Mouse (Mus musculus) cerebral cortex, adult 2 months (tissue): ENCODE measurements around the gene Ogfrl1.

Experiments used
- WGBS: fragments of 180-500 bp; shearing (Covaris S2); methylation state at CpG from one replicate; pipeline ENCODE4 v1.1.7; 2018; 5-methylcytosine and 5-hydroxymethylcytosine counted together

Gene Ogfrl1

DNA sequence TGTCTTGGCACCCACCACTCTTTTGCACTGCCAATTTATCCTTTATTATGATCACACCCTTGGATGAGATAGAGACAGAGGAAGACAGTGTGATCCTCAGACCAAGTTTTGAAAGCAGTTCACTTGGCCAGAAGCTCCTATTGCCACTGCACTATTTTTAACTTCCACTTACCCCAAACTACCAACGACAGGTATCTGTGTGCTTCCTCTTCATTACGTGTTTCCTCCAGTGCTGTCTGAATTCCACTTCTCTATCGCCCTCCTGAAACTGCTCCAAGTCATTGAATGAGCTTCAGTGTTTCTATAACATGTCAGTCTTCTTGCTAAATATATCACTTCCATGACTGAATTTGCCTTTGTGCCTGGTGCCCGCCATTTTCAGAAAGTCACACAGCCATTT lies at the start of gene Ogfrl1:
TSS of gene Ogfrl1 (minus strand) at position 150 of the 400 bp plus-strand sequence.
- 62% methylated on average over 4 of the region's 4 CpGs for WGBS

DNA sequence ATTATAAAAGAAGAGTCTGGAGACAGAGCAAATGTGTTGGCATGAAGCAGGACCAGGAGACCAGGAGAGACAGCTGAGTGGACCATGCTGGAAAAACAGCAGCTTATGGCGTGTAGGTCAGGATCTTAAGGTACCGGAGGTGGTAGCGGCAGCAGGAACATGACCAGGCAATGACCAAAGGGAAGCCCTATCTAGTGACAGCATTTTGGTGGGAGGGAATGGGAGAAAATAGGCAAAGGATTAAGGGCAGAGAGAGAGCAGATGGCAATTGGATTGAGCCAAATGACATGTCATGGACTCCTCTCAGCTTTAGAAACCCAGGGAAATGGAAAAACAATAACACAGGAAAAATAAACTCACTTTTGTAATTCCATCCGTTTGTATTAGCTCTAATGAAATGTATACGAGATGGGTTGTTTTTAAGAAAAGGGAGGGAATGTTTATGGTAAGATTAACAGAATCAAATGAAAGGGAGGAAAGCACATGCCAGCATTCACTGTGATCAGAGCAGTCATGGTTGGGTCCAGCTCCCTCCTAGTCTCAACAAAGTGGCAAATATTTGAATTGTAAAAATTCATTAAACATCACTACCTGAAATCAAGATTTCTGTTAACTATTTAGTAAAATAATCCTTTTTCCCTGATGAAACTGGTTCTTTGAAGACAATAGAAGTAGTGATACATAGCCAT lies 48.3 kb upstream of the Ogfrl1 start:
- WGBS: 90% methylated on average over 5 of the region's 5 CpGs

DNA sequence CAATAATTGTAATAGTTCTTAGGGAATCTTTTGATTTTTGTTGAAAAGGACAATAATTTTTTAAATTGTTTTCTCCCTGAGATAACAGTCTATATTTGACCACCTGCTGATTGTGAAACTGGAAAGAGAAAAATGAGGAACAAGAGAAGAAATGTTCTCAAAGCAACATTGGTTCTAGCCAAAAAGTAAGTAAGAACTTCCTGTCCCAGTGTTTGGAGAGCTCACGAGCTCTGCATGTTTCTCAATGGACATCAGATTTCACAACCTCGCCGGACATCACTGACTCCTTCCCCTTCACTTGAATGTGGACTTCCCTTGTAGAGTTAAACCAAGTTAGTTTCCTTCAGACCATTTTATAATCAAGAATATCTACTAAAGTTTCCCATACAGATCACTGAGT lies 36.0 kb upstream of the Ogfrl1 start:
- whole genome bisulfite sequencing: 79% methylated on average over 3 of the region's 3 CpGs

DNA sequence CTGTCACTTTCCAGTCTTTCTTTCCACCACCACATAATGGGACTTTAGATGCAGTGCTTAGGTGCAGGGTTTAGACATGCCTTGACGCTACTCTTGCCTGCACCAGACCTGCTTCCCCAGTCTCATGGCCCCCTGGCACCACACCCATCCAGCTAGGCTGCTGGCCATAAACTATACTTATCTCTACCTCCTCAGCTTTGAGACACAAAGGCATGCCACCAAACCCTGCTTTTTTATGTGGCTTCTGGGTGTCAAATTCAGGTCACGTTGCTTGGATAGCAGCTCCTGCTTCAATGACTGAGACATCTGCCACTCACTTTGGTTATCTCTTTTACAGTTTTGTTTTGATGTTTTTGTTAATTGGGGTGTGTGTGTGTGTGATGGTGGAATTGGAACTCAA lies 28.9 kb upstream of the Ogfrl1 start:
- 99% methylated on average over 2 of the region's 2 CpGs for WGBS

DNA sequence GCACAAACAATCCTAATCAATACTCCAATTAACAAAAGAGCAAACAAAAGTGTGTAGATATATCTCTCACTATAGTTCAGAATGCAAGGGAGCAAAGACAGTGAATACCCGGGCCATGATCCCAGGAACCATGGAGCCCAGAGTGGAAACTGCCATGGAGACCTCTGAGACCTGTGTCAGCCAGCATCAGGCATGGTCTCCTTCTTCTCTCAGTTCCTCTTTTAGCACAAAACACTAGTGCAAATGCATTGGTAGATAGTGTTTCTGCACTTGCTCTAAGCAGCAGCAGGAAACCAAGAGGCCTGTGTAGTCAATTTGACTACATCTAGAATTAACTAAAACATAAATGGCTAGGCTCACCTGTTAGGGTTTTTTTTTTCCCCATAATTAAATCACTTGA lies 21.4 kb upstream of the Ogfrl1 start:
- WGBS: 95% methylated on average over 1 of the region's 1 CpGs

DNA sequence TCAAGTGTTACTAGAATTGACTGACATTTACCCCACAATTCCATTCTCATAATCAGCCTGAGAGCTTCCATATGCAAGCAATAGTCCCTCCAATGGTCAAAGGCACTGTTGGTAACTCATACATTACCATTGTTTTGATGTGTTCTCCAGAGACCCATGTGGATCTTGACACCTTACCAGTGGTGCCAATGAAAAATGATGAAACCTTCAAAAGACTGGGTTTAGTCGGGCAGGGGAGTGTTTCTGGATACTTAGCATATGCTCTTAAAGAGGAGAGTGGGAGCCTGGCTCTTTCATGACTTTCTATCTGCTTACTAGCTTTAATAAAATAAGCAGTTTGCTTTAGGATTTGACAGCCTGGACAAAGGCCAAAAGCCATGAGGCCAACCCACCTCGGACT lies 20.5 kb upstream of the Ogfrl1 start:
- WGBS: 87% methylated on average over 2 of the region's 2 CpGs

DNA sequence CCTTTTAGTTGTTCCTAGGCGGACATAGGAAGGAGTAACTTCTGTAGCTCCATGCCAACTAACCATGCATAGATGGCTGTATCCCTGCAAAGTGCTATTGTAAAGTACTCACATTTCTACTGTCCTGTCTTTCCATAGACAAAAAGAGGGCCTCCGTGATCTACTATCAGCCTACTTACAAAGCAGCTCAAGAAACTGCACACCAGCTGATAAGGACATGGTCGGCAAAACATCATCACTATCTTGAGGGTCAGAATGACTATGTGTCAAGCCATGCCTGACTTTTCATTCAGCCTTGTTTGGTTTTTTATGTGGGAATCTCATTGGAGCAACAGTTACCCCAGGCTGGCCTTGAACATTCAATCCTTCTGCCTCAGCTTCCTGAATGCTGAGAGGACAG lies 20.0 kb upstream of the Ogfrl1 start:
- 97% methylated on average over 3 of the region's 3 CpGs for WGBS

DNA sequence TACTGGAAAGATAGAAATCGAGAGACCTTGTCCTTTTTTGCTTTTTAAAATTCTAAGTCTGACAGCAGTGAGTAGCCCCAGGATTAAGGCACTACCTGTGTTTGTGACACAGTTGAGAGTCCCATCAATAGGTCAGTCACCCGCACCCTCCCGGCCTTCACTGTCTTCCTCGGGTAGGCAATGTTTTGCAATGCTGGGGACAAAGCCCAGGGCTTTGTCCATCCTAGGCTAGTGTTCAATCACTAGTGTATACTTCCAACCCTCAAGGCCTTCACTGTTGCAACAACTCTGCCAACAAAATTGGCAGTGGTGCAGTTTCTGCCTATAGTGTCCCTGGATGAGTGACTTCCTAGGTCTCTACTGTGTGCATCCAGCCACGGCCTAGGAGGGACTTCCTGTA lies 14.0 kb upstream of the Ogfrl1 start:
- 89% methylated on average over 5 of the region's 5 CpGs for WGBS

DNA sequence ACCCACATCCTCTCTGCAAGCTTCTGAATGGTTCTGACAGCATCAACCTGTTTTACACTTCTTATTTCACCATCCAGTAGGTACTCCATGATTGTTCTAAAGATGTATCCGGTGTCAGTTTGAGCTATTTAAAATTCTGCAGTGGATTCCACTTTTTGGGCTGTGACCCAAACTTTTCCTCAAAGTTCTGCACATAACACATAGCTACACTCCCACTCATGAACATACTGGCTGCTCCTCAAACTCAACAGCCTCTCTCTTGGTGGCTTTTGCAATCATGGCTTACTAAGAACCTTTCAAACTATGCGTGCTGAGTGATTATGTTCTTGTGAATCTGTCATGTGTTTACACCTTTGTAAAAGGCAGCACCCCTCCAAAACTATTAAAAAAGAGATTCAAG lies 12.4 kb upstream of the Ogfrl1 start:
- 47% methylated on average over 2 of the region's 2 CpGs for WGBS

DNA sequence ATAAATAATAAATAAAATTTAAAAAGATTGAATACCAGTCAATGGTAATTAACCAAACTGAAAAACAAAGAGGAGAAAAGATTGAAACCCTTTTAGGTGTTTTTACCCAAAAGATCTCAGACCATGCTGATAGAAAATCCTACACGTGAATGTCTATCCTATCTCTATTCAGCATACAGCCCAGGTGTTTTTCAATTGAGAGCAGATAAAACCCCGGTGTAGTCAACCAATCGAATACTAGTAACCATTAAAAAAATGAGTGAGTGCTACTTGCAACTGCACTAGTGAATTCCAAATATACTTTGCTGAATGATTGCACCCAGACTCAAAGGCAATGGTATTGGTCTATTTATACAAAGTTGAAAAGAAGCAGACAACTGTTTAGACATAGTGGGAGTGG lies 4.8 kb upstream of the Ogfrl1 start:
- 92% methylated on average over 3 of the region's 3 CpGs for WGBS

DNA sequence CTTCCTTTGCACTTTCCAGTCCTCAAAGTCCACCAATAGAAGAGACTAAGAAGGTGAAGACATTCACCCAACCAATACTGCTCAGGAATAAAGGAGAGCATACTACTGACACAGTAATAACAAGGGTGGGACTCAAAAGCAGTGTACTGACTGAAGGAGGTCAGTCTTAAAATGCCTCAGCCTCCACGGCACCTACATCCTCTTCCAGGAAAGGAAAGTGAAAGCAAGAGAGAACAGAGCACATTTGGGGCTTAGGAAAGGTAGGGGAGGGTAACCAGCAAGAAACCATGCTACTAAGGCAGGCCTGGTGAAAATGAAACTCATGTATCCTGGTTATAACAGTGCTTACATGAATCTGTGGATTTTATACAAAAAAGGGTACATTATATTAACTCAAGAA lies 2.0 kb upstream of the Ogfrl1 start:
- WGBS: 59% methylated on average over 1 of the region's 1 CpGs

DNA sequence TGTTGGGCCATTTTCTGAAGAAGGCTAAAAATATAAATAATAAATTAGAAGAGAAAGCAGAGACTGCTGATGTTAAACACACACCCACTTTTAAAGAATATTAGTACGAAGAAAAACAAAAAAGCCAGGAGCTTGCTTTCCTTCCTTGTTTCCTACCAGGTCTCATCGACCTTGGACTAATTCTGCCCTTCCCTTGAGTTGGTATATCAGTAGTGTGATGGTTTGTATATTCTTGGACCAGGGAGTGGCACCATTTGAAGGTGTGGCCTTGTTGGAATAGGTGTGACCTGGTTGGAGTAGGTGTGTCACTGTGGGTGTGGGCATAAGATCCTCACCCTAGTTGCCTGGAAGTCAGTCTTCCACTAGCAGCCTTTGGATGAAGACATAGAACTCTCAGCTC lies 3.2 kb downstream of the Ogfrl1 start:
- WGBS: 85% methylated on average over 2 of the region's 2 CpGs

DNA sequence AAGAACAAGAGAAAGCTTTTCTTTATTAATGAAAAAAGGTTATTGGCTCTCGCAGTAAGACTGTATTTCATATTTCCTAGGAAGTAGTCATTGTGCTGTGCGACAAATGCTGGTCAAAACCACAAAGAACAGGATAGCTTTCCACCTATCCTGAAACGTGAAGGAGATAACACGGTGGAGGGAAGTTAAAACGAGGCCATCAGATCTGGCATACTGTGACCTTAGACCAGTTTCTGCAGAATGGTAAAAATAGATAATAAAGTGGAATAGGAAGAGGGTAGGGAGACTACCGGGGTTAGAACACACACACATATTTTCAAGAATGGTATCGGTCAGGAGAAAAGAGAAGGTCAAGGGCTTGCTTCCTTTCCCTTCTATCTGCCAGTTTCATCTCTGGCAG lies 5.8 kb downstream of the Ogfrl1 start:
- WGBS: 87% methylated on average over 7 of the region's 7 CpGs

DNA sequence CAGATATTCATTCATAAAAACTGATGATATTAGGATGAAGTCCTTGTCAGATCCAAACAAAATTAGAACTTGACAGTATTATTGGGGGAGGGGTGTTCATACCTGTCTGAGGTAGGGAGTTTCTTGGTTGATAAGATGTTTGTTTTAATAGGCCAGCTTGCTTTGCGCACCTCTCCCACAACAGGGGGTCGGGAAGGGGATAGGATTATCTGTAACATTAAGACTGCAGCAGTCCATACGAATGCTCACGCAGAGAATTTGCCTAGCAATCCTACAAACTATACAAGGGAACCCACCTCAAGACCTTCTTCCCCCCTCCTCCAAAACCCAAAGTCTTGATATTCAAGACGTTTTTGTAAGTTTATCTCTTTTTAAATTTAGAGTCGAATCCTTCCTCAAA lies 13.2 kb downstream of the Ogfrl1 start:
- 87% methylated on average over 6 of the region's 6 CpGs for WGBS

DNA sequence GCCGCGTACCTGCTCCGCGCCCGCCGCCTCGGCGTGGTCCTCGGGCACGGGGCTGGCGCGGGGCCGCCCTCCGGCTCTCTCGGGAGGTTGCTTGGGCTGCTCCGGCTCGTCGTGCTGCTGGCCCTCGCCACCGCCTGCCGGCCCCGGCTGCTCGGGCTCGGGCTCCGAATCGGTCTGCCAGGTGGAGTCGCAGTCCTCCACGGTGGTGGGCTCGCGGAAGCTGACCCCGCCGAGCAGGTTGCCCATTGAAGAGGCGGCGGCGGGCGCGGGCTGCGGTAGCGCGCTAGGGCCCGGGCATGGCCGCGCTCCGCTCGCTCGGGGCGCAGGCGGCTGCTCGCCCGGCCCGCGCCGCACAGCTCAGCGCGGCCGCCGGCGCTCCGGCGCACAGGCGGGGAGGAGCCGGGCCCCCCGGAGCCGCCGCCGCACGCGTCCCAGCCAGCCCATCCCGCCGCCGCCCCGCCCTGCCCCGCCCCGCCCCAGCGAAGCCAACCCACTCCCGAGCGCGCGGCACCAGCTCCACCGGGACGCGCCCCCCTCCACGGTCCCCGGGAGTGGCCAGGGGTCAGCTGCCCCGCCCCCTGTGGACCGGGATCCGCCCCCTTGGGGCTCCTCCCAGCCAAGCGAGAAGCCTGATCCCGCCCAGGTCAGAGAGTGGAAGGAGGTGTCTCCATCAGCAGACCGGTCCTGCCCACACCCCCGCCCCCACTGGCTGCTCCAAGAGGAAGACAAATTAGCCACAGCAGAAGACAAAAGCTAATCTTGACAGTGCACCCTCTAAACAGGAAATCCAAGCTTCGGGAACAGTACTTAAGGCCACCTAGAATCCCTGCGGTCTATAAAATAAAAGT lies 14.5 kb downstream of the Ogfrl1 start:
- WGBS: under 1% methylated on average over 93 of the region's 93 CpGs

DNA sequence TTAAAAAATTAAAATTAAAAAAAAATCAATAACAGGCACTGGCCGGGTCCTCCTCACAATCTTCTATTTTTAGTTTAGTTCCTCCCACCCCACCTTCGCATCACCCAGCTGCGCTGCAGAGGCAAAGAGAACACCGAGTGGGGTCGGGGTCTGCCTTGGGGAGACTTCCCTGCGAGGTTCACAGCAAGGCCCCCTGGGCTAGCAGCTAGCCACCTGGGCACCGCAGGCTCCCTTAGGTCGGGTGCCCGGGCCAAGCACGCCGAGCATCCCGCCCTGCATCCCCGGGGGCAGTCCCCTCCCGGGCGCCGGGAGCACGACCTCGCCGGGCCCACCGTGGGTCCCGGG lies 15.1 kb downstream of the Ogfrl1 start:
- WGBS: under 1% methylated on average over 21 of the region's 21 CpGs

DNA sequence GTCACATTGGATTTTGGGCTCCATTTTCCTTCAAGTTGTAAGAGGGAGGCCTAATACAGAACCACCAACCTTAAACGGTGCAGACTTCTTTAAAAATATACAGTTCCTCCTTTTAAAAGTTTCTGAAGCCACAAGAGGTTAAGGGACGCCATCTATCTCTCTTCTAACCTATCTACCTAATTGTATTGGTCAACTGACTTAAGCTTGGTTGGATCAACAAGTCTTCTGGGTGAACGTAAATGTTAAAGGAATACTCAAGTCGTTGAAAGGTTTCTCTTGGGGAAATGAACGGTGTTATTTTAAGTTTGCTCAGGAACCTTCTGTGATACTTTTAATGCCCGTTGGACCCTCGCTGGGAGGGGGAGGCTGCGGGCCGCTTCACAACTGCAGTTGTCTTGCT lies 15.5 kb downstream of the Ogfrl1 start:
- WGBS: 16% methylated on average over 9 of the region's 9 CpGs

DNA sequence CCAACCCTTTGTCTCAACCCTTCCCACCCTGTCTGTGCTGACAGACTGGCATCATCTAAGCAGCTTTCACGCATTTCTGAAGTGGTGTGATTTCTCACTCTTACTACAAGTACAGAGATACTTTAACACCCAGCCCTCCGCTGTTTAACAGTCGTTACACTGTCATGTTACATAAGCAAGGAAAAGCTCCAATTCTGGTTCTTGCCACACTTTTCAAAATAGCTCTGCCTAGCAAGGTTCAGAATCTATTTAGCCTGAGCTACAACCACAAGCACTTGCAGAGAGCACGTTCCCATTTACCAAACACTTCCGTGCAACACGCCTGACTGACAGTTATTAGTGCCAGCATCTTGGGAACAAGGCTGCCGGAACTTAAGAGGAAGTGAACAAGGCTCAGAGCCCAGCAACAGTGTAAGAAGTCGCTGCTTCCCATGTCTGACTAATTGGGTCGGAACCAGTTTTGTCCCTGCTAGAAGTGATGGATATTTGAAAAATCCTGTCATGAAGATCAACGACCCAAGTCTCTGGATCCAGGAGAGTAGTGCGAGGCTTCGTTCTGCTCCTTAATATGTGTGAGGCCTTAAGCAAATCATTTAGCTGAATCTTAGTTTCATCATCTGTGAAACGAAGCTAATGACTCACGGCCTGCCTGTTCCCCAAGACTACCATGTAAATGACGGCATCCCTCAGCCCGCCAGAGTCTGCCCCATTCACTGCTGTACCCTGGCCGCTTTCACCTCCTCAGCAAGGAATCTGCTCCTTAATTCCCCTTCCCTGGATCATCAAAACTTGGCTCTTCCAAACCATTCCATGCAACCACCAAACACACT lies 17.4 kb downstream of the Ogfrl1 start:
- WGBS: 22% methylated on average over 17 of the region's 17 CpGs

DNA sequence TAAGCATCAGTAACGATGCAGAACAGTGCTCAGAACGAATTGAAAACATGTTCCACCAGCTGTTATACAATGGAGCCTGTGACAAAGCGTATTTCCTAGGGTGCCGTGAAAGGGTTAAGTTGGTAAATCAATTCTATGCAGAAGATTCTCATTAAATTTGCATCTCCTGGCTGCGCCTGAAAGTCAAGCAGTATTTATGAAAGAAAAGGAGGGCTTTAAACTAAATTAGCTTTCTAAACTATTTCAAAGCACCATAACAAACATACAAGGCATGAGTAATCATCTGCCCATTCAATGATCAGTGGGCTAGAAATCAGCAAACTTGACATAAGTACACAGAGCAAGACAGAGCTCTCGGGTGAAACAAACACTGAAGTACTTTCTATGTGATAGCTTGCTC lies 18.3 kb downstream of the Ogfrl1 start:
- 25% methylated on average over 6 of the region's 6 CpGs for WGBS

DNA sequence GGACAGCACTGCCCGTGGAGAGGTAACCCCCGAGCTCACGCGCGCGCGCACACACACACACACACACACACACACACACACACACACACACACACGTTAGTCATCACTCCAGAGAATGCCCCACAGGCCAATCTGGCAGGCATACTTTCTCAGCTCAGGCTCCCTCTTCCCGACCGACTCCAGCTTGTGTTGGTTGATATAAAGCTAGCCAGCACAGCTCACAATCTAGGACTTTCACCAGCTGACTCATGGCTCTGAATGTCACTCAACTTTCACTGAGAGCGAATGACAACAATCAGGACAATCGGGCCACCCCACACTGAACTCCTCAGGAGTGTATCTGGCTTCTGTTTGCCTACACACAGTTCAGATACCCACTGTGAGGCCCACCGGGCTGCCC lies 20.0 kb downstream of the Ogfrl1 start:
- WGBS: 73% methylated on average over 13 of the region's 13 CpGs

DNA sequence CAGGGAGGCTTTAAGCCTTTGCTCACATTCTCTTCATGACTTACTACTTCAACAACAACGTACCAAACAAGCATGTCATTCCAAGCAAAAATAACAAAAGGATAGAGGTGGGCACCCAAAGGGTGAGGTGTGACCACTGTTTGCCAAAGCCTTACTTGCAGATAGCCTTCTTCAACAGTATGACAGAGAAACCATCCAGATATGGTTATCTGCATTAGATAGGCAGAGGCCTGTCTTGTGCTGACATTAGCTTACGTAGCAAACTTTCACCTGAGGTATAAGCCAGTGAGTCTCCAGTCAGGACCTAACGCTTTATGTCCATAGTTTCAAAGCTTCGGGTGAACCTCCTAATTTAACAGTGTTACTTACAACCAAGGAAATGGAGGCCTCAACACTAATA lies 23.4 kb downstream of the Ogfrl1 start:
- 90% methylated on average over 4 of the region's 4 CpGs for WGBS

DNA sequence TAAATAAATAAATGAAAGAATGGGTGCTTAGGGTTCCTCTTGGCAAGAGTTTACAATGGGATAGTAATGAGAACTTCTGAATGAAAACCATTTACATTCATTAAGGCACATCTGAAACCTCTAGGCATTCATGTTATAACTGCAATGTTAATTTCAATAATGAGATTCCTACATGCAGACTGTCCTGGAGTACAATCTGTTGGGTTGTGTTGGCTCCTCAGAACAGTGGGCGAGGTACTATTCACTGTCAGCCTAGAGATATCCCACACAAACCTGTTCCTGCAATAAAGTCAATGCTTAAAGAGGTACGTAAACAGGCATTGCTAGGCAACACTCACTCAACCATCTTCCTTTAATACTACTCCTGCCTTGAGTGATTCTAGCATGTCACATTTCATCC lies 32.0 kb downstream of the Ogfrl1 start:
- 54% methylated on average over 2 of the region's 2 CpGs for WGBS

DNA sequence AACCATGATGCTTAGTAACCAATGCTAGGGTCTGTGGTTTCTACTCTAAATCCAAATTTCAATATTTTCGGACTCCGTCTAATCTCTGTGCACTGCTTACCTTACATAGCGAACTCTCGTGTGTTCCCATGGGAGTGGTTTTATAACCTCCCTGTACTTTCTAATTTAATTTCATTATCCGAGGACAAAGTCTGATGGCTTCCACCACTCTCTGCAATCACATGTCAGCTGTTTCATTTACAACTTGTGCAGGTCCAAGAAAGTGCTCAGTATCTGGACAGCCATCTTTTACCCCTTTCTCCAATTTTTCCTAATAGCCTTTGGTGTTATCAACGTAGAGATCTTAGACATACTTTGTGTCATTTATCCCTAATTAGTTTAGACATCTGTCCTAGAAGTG lies 44.7 kb downstream of the Ogfrl1 start:
- WGBS: 94% methylated on average over 6 of the region's 6 CpGs
